Mouse (Mus musculus): ENCODE data around the gene Nfia. TPM values are rescaled to one million over a fixed set of nuclear protein-coding genes. Genes with fewer than 3 reads are reported as not detected.
A peak's percentile ranks its signal among the peaks of the same experiment; 100 is the strongest.

Gene Nfia
- polyA plus RNA-seq, 1 experiment = 41.2 TPM

- Histone ChIP-seq H3K27ac (ENCODE audit: insufficient read depth, low read length) (peak overlapping the region; percentile 10; the same call in 1 of the 2 replicates), H3K27me3 (ENCODE audit: control insufficient read depth, insufficient read depth, low read length) (no peaks in the 10 kb centered on the region), H3K4me3 (replicated peaks; ENCODE audit: insufficient read depth, low read depth, low read length) (no peak overlapping the region), H3K4me1 (ENCODE audit: control insufficient read depth, insufficient read depth, low read length) (peaks cover 8% of the 10 kb centered on the region)
- DNase-seq = peak; percentile 43 to 44
- no peak for TF ChIP-seq CTCF (IDR thresholded peaks at IDR 0.05; ENCODE audit: borderline replicate concordance, insufficient read depth, low read depth, low read length)
- no peak for TF ChIP-seq POLR2A (IDR thresholded peaks at IDR 0.05; ENCODE audit: borderline replicate concordance, insufficient read depth, low read length)
- 20% methylated on average over 4 of the region's 4 CpGs for WGBS
Observed at GRCm38 (mm10) chr4:97859431-97859830, 86.9 kb downstream of the Nfia start.

DNA sequence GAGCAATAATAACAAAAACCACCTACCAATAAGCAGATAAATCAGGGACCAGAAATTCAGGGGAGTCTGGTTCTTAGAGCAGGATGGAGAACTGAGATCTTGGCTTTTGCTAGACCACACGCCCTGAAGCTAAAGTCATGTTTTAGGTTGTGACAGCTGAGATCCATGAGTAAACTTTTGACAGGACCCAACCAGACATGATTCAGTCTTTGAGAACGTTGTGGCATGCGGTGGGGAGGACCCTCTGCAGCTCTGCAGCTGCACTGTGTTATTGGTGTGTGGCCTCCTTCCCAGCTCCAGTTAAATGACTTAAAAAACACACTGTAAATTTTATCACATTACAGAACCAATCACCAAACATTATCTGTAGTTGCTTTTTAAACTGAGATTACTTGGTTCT lies 87.8 kb downstream of the Nfia start:
- no peak overlapping the region for H3K27ac ChIP-seq (ENCODE audit: insufficient read depth, low read length)
- TF ChIP-seq POLR2A (IDR thresholded peaks at IDR 0.05; ENCODE audit: borderline replicate concordance, insufficient read depth, low read length) (no peak), CTCF (IDR thresholded peaks at IDR 0.05; ENCODE audit: borderline replicate concordance, insufficient read depth, low read depth, low read length) (no peak)
- no peak overlapping the region for H3K4me3 ChIP-seq (replicated peaks; ENCODE audit: insufficient read depth, low read depth, low read length)
- no peaks in the 10 kb centered on the region for H3K27me3 ChIP-seq (ENCODE audit: control insufficient read depth, insufficient read depth, low read length)
- WGBS = 58% methylated on average over 3 of the region's 3 CpGs
- no peak for DNase-seq
- H3K4me1 ChIP-seq (ENCODE audit: control insufficient read depth, insufficient read depth, low read length) = peaks cover 8% of the 10 kb centered on the region

GRCm38 (mm10) chr4:97860791-97861344 lies 88.3 kb downstream of the Nfia start:
- DNase-seq = no peak
- 95% methylated on average over 8 of the region's 8 CpGs for WGBS
- Histone ChIP-seq H3K27ac (ENCODE audit: insufficient read depth, low read length) (no peak overlapping the region), H3K4me1 (ENCODE audit: control insufficient read depth, insufficient read depth, low read length) (peaks cover 8% of the 10 kb centered on the region), H3K27me3 (ENCODE audit: control insufficient read depth, insufficient read depth, low read length) (no peaks in the 10 kb centered on the region), H3K4me3 (replicated peaks; ENCODE audit: insufficient read depth, low read depth, low read length) (no peak overlapping the region)
- TF ChIP-seq POLR2A (IDR thresholded peaks at IDR 0.05; ENCODE audit: borderline replicate concordance, insufficient read depth, low read length) (no peak), CTCF (IDR thresholded peaks at IDR 0.05; ENCODE audit: borderline replicate concordance, insufficient read depth, low read depth, low read length) (no peak)

DNA sequence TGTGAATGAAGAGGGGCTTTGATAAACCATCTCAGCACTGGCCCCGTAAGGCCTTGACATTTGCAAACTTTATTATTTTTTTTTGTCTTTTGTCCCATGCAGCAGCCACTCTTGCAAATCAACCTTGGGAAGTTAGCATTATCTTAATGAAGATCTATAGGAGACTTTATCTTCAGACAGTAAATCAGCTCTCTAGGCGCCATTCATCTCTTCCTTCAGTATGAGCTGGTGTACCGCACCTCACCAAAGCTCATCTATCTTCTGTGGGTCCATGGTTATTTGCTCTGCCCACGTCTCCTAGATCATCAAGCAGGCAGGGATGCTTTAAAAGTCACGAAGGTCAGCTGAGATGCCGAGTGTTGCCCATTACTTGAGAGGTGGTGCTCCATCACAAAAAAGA lies 89.8 kb downstream of the Nfia start:
- Histone ChIP-seq H3K27ac (ENCODE audit: insufficient read depth, low read length) (no peak overlapping the region), H3K4me3 (replicated peaks; ENCODE audit: insufficient read depth, low read depth, low read length) (no peak overlapping the region), H3K4me1 (ENCODE audit: control insufficient read depth, insufficient read depth, low read length) (peaks cover 5% of the 10 kb centered on the region), H3K27me3 (ENCODE audit: control insufficient read depth, insufficient read depth, low read length) (no peaks in the 10 kb centered on the region)
- no peak for TF ChIP-seq CTCF (IDR thresholded peaks at IDR 0.05; ENCODE audit: borderline replicate concordance, insufficient read depth, low read depth, low read length)
- TF ChIP-seq POLR2A (IDR thresholded peaks at IDR 0.05; ENCODE audit: borderline replicate concordance, insufficient read depth, low read length) = no peak
- no peak for DNase-seq
- WGBS = 94% methylated on average over 6 of the region's 6 CpGs

- WGBS = 96% methylated on average over 2 of the region's 2 CpGs
- no peak for TF ChIP-seq CTCF (IDR thresholded peaks at IDR 0.05; ENCODE audit: borderline replicate concordance, insufficient read depth, low read depth, low read length)
- TF ChIP-seq POLR2A (IDR thresholded peaks at IDR 0.05; ENCODE audit: borderline replicate concordance, insufficient read depth, low read length) = no peak
- DNase-seq = no peak
- Histone ChIP-seq H3K27me3 (ENCODE audit: control insufficient read depth, insufficient read depth, low read length) (no peaks in the 10 kb centered on the region), H3K4me3 (replicated peaks; ENCODE audit: insufficient read depth, low read depth, low read length) (no peak overlapping the region), H3K4me1 (ENCODE audit: control insufficient read depth, insufficient read depth, low read length) (peaks cover 4% of the 10 kb centered on the region), H3K27ac (ENCODE audit: insufficient read depth, low read length) (no peak overlapping the region)
Observed at GRCm38 (mm10) chr4:97864276-97864675, 91.7 kb downstream of the Nfia start.

DNA sequence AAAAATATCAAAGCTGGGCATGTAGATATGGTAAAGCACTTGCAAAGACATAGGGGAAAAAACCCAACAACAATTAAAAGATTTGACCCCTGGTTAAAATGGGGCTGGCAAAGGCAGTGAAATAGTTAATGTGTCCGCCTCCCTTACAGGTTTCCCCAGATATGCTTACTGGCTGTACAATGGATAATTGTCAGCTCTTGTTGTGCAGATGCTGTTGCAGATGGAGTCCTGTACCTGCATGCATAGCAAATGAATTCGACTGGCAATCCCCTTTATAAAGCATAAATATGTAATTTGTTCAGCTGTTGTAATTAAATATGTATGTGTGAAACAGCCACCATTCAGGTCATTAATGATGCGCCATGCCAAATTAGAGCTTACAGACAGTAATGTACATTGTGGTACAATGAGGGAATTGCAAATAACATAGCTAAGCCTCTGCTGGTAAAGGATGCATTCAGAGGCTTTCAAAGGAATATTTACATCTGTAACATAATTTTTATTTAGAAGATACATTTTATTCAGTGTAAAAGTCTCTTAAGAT lies 92.9 kb downstream of the Nfia start:
- Histone ChIP-seq H3K27me3 (ENCODE audit: control insufficient read depth, insufficient read depth, low read length) (no peaks in the 10 kb centered on the region), H3K4me1 (ENCODE audit: control insufficient read depth, insufficient read depth, low read length) (peaks cover 4% of the 10 kb centered on the region; the same call in 1 of the 2 replicates), H3K27ac (ENCODE audit: insufficient read depth, low read length) (no peak overlapping the region), H3K4me3 (replicated peaks; ENCODE audit: insufficient read depth, low read depth, low read length) (no peak overlapping the region)
- WGBS = 69% methylated on average over 3 of the region's 3 CpGs
- no peak for TF ChIP-seq CTCF (IDR thresholded peaks at IDR 0.05; ENCODE audit: borderline replicate concordance, insufficient read depth, low read depth, low read length)
- TF ChIP-seq POLR2A (IDR thresholded peaks at IDR 0.05; ENCODE audit: borderline replicate concordance, insufficient read depth, low read length) = no peak
- no peak for DNase-seq

- no peak for DNase-seq
- Histone ChIP-seq H3K27me3 (ENCODE audit: control insufficient read depth, insufficient read depth, low read length) (no peaks in the 10 kb centered on the region), H3K4me1 (ENCODE audit: control insufficient read depth, insufficient read depth, low read length) (peaks cover 4% of the 10 kb centered on the region; the same call in 1 of the 2 replicates), H3K27ac (ENCODE audit: insufficient read depth, low read length) (no peak overlapping the region), H3K4me3 (replicated peaks; ENCODE audit: insufficient read depth, low read depth, low read length) (no peak overlapping the region)
- 47% methylated on average over 5 of the region's 5 CpGs for WGBS
- TF ChIP-seq POLR2A (IDR thresholded peaks at IDR 0.05; ENCODE audit: borderline replicate concordance, insufficient read depth, low read length) (no peak), CTCF (IDR thresholded peaks at IDR 0.05; ENCODE audit: borderline replicate concordance, insufficient read depth, low read depth, low read length) (no peak)
Observed at GRCm38 (mm10) chr4:97866463-97866862, 93.9 kb downstream of the Nfia start.

DNA sequence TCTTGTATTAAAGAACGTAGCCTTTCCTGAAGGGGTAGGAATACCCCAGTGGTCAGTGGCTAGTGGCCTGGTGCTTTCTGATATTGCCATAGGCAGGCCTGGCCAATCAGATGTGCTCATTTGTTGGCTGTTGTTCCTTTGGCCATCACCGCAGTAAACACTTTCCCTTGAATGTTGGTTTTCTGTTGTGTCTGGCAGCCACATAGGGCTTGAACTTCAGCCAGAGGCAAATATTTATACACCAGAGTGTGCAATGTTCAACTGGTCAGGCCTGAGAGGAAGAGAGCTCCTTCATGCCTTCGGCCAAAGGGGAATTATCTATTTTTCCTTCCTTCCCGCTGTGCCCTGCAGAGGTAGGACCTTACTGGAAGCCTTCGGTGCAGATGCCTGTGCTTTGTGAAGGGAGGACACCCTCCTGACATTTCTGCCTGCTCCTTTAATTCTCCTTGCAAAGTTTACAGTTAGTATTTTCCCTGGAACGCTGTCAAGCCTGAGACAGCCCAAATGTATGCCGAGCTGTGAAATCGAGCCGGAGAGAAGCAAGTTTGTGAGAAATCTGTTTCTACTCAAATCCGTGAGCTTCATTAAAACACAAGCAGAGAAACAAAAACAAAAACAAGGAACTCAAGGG lies 95.9 kb downstream of the Nfia start:
- peaks cover 13% of the 10 kb centered on the region for H3K4me1 ChIP-seq (ENCODE audit: control insufficient read depth, insufficient read depth, low read length)
- H3K4me3 ChIP-seq (replicated peaks; ENCODE audit: insufficient read depth, low read depth, low read length) = peak overlapping the region; percentile 53
- H3K27ac ChIP-seq (ENCODE audit: insufficient read depth, low read length) = peak overlapping the region; percentile 92
- 8% methylated on average over 10 of the region's 10 CpGs for WGBS
- H3K27me3 ChIP-seq (ENCODE audit: control insufficient read depth, insufficient read depth, low read length) = no peaks in the 10 kb centered on the region
- TF ChIP-seq CTCF (IDR thresholded peaks at IDR 0.05; ENCODE audit: borderline replicate concordance, insufficient read depth, low read depth, low read length) (no peak), POLR2A (IDR thresholded peaks at IDR 0.05; ENCODE audit: borderline replicate concordance, insufficient read depth, low read length) (no peak)
- DNase-seq = peak in 1 of 2 experiments; percentile 66
